Mouse (Mus musculus) retina, adult 2 months (tissue): Measurements from ENCODE around the gene Dock1.

Experiments
- DNase-seq: peaks from one replicate; pipeline ENCODE4 v3.0.0-alpha.2; 2012; ENCODE audit warnings: low read depth, low spot score

The Dock1 gene

DNA sequence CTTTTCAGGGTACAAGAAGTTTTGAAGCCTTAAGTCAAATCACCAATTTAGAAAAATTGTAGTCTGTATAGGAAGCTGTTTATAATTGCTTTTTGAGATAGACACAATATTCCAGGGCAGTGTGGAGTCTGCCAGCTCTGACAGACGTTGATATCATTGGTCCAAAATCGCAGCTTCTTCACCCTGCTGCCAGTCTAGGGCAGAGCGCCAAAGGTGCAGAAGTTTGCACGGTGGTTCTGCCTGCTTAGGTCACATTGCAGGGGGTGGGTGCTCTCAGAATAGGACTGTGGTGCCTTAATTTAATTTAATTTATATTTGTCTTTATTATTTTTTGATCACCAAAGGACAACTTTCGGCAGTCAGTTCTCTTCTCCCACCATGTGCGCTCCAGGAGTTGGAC, 288.6 kb downstream of the Dock1 start:
- DNase-seq: no peak

DNA sequence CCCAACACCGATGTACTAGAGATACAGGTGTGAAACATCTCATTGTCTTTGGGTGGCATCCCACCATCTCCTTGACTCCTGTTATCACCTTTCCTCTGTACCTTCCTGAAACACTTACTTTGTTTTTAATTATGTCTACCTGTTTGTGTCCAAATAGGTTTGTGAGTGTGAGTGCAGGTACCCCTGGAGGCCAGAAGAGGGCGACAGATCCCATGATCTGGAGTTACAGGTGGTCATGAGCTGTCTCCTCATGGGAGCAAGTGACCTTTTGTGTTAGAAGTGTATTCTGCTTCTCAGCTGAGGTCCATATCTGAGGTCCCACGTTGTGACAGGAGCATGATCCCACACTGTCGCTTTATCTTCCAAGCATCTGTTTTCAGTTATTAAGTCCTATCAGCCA, 290.4 kb downstream of the Dock1 start:
- DNase-seq: no peak

DNA sequence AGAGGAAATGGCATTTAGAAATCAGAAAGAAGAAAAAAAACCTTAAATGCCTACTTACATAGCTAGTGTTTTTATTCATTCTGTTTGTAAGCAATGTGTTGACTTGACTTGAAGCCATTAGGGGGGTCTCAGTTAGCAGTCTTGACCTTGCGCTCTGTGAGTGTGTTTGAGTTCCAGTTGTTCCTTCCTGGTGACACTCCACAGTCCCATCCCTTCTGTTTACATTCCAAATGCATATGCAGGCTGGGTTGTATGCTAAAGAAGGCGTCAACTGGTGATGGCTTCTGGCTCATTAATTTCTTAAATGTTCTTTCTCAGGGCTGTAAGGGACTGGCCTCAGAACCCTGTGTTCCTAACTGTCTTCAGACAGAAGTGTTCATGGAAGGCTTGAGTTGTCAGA, 291.2 kb downstream of the Dock1 start:
- DNase-seq: no peak

GRCm38 (mm10) chr7:134990244-134990643, 319.8 kb downstream of the Dock1 start:
- DNase-seq: no peak

DNA sequence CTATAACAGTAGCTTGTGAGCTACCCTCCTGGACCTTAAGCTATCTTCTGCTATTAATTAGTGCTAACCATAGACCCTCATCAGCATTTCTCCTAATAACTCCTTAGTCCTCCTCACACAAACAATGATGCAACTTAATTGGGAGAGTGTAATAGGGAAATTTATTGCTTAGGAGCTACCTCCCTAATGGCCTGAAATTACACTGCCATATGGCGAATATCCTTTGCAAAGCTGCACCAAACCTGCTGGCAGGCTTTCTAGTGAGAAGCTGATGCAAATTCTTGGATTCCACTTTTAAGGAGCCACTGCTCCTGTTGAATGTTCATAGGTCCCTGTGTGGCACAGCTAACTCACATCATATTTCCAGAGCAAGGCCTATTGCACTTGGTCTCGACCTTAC, 320.5 kb downstream of the Dock1 start:
- DNase-seq: no peak

- DNase-seq: no peak
These were observed 324.5 kb downstream of the Dock1 start for GRCm38 (mm10) chr7:134994983-134995382.

DNA sequence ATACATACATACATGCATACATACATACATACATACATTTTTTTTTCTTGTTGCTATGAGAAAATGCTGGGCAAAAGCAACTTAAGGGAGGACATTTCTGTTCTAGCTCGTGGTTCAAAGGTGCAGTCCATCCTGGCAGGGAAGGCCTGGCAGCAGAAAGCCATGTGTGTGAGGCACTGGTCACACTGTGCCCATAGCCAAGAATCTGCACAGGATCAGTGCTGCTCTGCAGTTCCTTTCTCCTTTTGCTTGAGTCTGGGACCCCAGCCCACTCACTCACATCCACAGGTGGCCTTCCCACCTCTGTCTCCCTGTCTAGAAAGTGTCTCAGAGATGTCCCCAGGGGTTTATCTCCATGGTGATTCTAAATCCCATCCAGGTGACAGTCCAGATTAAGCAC, 331.8 kb downstream of the Dock1 start:
- DNase-seq: no peak

DNA sequence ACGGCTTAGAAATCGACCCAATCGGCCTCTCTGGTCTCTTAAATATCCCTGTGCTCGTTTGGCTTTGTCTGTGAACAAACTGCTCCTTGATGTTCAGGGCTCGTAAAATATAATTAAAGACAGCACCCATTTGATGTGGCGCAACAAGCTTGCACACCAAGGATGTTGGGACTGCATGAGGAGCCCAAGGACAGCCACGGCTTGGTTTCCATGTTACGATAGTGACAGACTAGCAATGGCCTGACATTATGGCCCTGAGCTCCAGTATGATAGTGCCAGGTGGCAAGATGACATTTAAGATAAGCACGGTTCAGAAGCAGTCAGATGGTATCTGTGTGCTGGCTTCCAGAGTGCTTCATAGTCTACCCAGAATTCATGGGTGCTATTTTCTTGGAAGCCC, 332.4 kb downstream of the Dock1 start:
- no peak for DNase-seq

DNA sequence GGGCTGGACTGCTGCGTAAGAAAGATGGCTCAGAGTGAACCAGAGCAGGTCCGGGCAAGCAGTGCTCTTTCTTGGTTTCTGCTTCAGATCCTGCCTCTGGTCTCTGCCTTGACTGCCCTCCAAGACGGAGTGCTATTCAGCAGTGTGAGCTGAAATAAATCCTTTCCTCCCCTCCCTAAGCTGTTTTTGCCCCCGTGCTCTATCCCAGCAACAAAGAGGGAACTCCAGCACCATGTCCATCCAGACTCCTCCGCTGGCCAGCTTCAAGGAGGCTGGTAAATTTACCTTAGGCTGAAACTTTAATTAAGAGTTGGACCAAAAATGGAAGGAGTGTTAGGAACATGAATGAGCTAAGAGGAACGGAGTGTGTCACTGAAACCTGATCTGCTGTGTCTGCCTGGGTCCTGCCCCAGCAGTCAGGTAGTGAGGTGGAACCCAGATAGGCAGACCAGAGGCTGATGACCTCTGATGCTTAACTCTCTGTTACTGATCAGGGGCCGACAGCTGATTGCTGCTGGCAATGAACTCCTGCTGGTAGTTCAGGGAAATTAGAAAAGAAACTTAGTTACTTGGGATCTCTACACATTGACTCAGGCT, 335.6 kb downstream of the Dock1 start:
- no peak for DNase-seq

DNA sequence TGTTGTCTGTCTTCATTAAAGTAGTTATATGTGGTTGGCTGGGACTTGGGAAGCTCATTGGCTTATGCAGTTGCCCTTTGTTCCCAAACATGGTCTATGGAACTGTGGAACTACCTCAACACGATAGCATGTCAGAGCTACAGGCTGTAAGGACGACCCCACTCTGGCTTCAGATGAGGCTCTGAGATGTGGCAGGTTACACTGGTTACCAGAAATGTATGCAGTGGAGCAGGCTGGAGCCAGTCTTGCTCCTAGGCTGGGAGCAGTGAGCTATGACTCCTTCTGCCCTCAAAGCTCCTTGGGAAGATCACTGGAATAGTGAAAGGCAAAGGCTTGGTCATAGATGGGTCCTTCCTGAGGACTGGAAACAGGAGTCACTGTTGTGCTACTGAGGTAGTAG, 337.6 kb downstream of the Dock1 start:
- no peak for DNase-seq

DNA sequence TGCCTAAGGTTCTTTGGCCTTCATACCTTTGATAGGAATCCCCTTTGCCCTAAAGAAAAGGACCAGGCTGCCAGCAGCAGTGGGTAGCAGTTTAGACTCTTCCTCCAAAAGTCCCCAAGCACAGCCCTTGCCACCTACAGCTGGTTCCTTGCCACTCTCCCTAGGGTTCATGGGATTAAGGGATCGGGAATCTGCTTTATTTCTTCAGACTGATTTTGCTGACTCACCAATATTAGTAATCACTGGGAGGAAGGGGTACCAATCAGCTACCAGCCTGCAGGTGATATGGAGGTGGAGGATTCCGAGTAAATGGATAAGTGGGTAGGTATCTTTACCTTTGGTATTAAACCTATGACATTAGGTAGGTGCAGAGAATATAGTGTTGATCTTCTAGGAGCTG, 340.5 kb downstream of the Dock1 start:
- DNase-seq: no peak

DNA sequence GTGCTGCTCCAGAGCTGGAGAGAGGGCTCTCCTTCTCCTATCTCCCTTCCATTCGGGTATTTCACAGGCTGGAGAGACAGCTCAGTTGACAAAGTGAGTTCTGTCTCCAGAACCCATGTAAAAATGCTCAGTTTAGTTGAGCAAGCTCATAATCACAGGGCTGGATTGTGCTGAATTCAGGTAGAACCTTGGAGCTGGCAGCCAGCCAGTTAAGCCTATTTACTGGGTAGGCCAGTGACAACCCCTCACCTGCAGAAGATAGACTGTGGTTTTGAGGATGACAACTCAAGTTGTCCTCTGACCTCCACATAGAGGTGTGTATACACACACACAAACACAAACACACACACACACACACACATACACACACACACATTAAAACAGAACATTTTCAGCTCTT, 347.1 kb downstream of the Dock1 start:
- DNase-seq: no peak

DNA sequence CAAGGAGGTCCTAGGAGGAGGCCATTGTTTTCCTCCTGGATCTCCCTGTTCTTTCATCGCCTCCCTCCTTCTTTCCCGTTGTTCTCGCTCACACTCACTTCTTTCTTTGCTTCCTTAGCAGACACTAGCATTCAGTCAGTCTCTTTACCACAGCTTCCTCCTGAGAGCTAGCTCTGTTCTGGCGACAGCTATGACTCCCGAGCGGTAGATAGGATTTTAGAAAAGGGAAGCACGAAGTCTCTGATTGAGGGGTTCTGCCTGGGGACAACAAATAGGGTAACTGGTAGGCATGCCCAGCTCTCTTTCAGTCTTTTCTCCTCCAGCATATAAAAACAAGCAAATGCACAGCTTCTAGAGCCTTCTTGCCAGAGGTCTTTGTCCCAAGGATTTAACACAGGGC, 350.3 kb downstream of the Dock1 start:
- no peak for DNase-seq

- DNase-seq: no peak
These were observed 351.2 kb downstream of the Dock1 start for GRCm38 (mm10) chr7:135021544-135022100.

DNA sequence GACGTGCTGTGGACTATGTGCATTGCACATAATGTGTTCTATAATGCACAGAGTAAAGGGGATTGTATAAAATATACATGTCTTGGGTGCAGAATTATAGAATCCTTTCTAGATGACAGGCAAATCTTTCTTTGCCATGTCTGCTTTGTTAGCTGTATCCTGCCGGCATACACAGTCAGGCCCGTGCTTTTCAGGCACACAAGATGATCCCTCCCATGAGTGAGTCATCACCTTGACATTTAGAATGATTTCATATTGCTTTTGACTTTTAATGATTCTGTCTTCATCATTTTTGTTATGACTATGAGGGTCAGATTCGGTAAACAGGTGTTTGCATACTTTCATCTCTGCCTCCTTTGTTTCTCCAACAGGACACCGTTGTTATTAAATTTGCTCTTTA, 354.1 kb downstream of the Dock1 start:
- no peak for DNase-seq

- no peak for DNase-seq
These were observed 358.3 kb downstream of the Dock1 start for GRCm38 (mm10) chr7:135028716-135029115.

DNA sequence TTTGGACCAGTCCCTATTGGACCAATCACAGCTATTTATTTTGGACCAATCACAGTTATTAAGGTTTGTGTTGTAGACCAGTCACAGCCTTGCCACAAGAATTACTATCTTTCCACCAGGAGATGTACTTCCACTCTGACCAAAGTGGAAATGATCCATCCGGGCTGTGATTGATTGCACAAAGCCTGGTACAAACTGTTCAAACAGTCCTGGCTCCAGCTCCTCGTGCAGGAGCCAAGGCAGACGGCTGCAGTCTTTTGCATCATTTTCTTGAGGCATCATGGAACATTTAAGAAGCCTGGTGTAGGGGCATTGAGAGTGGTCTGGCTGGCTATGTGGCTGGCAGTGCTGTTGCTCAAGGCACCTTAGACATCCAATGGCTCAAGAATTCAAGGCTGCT, 358.7 kb downstream of the Dock1 start:
- no peak for DNase-seq

DNA sequence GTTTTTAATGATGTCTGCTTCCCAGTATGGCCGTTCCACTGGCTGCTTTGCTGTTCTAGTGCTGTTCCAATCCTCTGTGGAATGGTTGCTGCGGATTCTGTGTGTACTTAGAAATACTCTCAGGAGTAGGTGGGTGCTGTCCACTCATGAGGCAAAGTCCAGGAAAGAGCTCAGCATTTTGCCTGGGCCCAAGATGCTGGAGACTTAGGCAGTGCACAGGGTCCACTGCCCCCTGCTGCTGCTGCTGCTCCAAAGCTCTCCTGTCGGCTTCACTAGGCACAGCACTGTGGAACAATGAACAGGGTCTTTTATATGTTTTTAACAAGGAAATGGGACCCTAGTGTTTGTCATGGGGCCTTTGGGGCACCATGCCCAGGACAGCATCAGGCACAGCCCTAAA, 361.0 kb downstream of the Dock1 start:
- no peak for DNase-seq

- DNase-seq: no peak
These were observed 364.4 kb downstream of the Dock1 start for GRCm38 (mm10) chr7:135034811-135035210.

DNA sequence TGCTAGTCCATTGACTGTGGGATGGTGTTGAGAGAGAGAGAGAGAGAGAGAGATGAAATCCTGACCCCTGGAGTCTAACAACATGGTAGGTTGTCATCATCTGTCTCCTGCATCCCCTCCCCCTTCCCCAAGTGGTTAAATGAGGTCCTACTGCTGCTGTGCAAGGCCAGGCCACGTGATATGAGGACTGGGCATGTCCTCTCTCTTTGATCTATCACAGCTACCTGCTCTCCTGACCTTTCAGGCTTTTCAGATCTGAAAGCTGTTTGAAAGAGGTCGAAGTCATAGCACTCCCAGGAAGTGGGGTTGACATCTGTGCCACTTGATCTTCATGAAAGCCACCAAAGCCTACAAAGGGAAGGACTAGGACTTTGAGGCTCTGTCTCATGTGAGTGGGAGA, 365.2 kb downstream of the Dock1 start:
- DNase-seq: no peak

GRCm38 (mm10) chr7:135038930-135039329, 368.5 kb downstream of the Dock1 start:
- DNase-seq: no peak

DNA sequence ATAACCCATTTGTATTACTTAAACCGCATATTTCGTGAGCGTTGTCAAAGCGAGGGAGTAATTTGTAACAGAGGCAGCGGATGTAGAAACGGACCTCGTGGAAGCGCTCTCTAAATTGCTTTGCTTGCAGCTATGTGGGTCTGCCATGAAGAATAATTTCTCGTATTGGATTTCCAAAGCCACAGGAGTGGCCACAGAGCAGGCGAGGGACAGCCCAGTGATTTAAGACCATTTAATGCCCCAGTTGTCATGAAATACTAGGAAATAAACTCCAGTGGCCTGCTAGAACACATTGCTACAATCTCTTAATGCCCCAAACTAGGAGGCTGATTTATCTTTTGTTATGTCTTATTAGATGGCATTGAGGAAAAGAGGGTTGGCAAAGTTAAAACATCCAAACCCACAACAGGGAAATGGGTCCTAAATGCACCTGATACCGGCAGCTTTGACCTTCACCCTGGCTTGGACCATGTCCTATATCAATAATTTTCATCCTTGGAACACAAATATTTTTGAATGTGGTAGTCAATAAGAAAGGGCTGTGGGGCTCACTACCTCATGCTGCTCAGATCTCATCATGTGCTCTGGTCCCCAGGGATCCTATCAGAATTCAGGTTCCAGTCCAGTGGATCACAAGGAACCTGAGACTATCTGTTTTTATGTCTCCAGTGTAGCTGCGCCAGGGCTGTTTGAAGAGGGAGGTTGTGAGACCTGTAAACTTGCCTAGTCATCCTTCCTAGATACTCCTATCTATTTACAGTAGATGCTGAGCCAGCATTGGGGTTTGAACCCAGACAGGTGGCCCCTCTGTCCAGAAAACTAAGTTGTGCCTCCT, 373.7 kb downstream of the Dock1 start:
- no peak for DNase-seq

GRCm38 (mm10) chr7:135049416-135049815, 379.0 kb downstream of the Dock1 start:
- no peak for DNase-seq
